Mouse (Mus musculus) hindbrain, embryonic 12.5 days (tissue): ENCODE results near the gene Izumo4. TPM values are rescaled to one million over a fixed set of nuclear protein-coding genes. Genes with fewer than 3 reads are reported as not detected.
A peak's percentile ranks its signal among the peaks of the same experiment; 100 is the strongest.

Source experiments
- ATAC-seq: fragments of 200-750 bp; cut with Nextera tagmentation; 2 replicates; pipeline ENCODE4 v1.8.0; 2017; ENCODE audit warnings: moderate TSS enrichment; ENCODE audit not compliant: low FRiP score
- H3K27ac ChIP-seq: fragments of 300-500 bp; sonication (generic); 2 replicates; pipeline ENCODE4 v1.5.1; 2016; ENCODE audit warnings: mild to moderate bottlenecking
- H3K27me3 ChIP-seq: fragments of 300-500 bp; sonication (generic); 2 replicates; pipeline ENCODE4 v1.6.1; 2016; ENCODE audit warnings: mild to moderate bottlenecking
- H3K36me3 ChIP-seq: fragments of 300-500 bp; sonication (generic); 2 replicates; pipeline ENCODE4 v1.6.1; 2016; ENCODE audit warnings: mild to moderate bottlenecking
- H3K4me1 ChIP-seq: fragments of 300-500 bp; sonication (generic); 2 replicates; pipeline ENCODE4 v1.6.1; 2016
- H3K4me2 ChIP-seq: fragments of 300-500 bp; sonication (generic); replicated peaks from 2 replicates; pipeline ENCODE4 v1.6.1; 2016; ENCODE audit warnings: mild to moderate bottlenecking
- H3K4me3 ChIP-seq: fragments of 300-500 bp; sonication (generic); 2 replicates; pipeline ENCODE4 v1.5.1; 2016; ENCODE audit warnings: mild to moderate bottlenecking
- H3K9ac ChIP-seq: fragments of 300-500 bp; sonication (generic); 2 replicates; pipeline ENCODE4 v1.6.1; 2016; ENCODE audit warnings: mild to moderate bottlenecking, moderate library complexity
- H3K9me3 ChIP-seq: fragments of 300-500 bp; sonication (generic); replicated peaks from 2 replicates; pipeline ENCODE4 v1.6.1; 2016; ENCODE audit warnings: mild to moderate bottlenecking
- WGBS: fragments of 180-500 bp; shearing (Covaris S2); methylation state at CpG from one replicate; pipeline ENCODE4 v1.1.7; 2016; 5-methylcytosine and 5-hydroxymethylcytosine counted together
- polyA plus RNA-seq: library from polyadenylated mRNA; unstranded; fragments of >200 nt; fragmentation: Nextera tagmentation; extraction: Ambion mirVana; gene quantifications from 2 replicates; pipeline ENCODE4 v1.2.1, GENCODE M21; 2016

Gene Izumo4
- polyA plus RNA-seq, 1 experiment from 2014 or later, result 27.1 TPM

GRCm38 (mm10) chr10:80679556-80680259, 22.3 kb upstream of the Izumo4 start:
- H3K4me1 ChIP-seq, result peaks cover 40% of the 10 kb centered on the region
- no peak for ATAC-seq
- 0 out of 2 replicates have a peak overlapping the region, but pooled peaks have one; percentile 18 for H3K9ac ChIP-seq
- no peaks in the 10 kb centered on the region for H3K27me3 ChIP-seq
- H3K4me3 ChIP-seq, result no peak overlapping the region
- H3K9me3 ChIP-seq, result no peaks in the 10 kb centered on the region
- 62% methylated on average over 9 of the region's 9 CpGs for WGBS
- peak overlapping the region; percentile 18; the same call in 1 of the 2 replicates for H3K27ac ChIP-seq
- H3K4me2 ChIP-seq, result no peak overlapping the region
- peaks cover 17% of the 10 kb centered on the region; the same call in 1 of the 2 replicates for H3K36me3 ChIP-seq

GRCm38 (mm10) chr10:80680260-80680696, 21.7 kb upstream of the Izumo4 start:
- ATAC-seq, result no peak
- H3K27ac ChIP-seq, result no peak overlapping the region
- 87% methylated on average over 2 of the region's 2 CpGs for WGBS

GRCm38 (mm10) chr10:80682003-80682402, 20.0 kb upstream of the Izumo4 start:
- peaks cover 29% of the 10 kb centered on the region for H3K4me1 ChIP-seq
- H3K27ac ChIP-seq, result no peak overlapping the region
- H3K9ac ChIP-seq, result no peak overlapping the region
- no peak overlapping the region for H3K4me3 ChIP-seq
- H3K9me3 ChIP-seq, result no peaks in the 10 kb centered on the region
- peaks cover 39% of the 10 kb centered on the region for H3K36me3 ChIP-seq
- 93% methylated on average over 6 of the region's 6 CpGs for WGBS
- H3K4me2 ChIP-seq, result no peak overlapping the region
- no peak for ATAC-seq
- H3K27me3 ChIP-seq, result no peaks in the 10 kb centered on the region

More at GRCm38 (mm10) chr10:80680260-80680696, 21.7 kb upstream of the Izumo4 start:
- H3K9ac ChIP-seq, result no peak overlapping the region
- no peak overlapping the region for H3K4me2 ChIP-seq
- H3K36me3 ChIP-seq, result peaks cover 22% of the 10 kb centered on the region
- peaks cover 34% of the 10 kb centered on the region for H3K4me1 ChIP-seq
- H3K27me3 ChIP-seq, result no peaks in the 10 kb centered on the region
- no peaks in the 10 kb centered on the region for H3K9me3 ChIP-seq
- H3K4me3 ChIP-seq, result no peak overlapping the region

GRCm38 (mm10) chr10:80683647-80684046, 18.3 kb upstream of the Izumo4 start:
- no peaks in the 10 kb centered on the region for H3K9me3 ChIP-seq
- H3K36me3 ChIP-seq, result peaks cover 41% of the 10 kb centered on the region
- H3K4me3 ChIP-seq, result no peak overlapping the region
- no peaks in the 10 kb centered on the region for H3K27me3 ChIP-seq
- H3K4me2 ChIP-seq, result no peak overlapping the region
- 100% methylated on average over 1 of the region's 1 CpGs for WGBS
- no peak for ATAC-seq
- peaks cover 13% of the 10 kb centered on the region for H3K4me1 ChIP-seq
- no peak overlapping the region for H3K27ac ChIP-seq
- H3K9ac ChIP-seq, result no peak overlapping the region

- Histone ChIP-seq H3K27ac (no peak overlapping the region), H3K4me1 (peaks cover 7% of the 10 kb centered on the region), H3K36me3 (peaks cover 46% of the 10 kb centered on the region), H3K4me2 (no peak overlapping the region), H3K9ac (no peak overlapping the region), H3K4me3 (no peak overlapping the region), H3K27me3 (no peaks in the 10 kb centered on the region), H3K9me3 (no peaks in the 10 kb centered on the region)
- no peak for ATAC-seq
- WGBS, result 59% methylated on average over 6 of the region's 6 CpGs
Measured at GRCm38 (mm10) chr10:80684214-80684613, 17.8 kb upstream of the Izumo4 start.

GRCm38 (mm10) chr10:80684984-80685383, 17.0 kb upstream of the Izumo4 start:
- Histone ChIP-seq H3K36me3 (peaks cover 53% of the 10 kb centered on the region), H3K4me3 (no peak overlapping the region), H3K9ac (no peak overlapping the region; the same call in 1 of the 2 replicates), H3K27me3 (no peaks in the 10 kb centered on the region), H3K9me3 (no peaks in the 10 kb centered on the region), H3K4me2 (no peak overlapping the region), H3K4me1 (no peaks in the 10 kb centered on the region), H3K27ac (no peak overlapping the region)
- no peak for ATAC-seq
- WGBS, result 90% methylated on average over 4 of the region's 4 CpGs

- H3K36me3 ChIP-seq, result peaks cover 65% of the 10 kb centered on the region
- no peaks in the 10 kb centered on the region for H3K27me3 ChIP-seq
- no peak overlapping the region for H3K27ac ChIP-seq
- no peak overlapping the region for H3K4me3 ChIP-seq
- no peak for ATAC-seq
- H3K4me2 ChIP-seq, result no peak overlapping the region
- no peaks in the 10 kb centered on the region for H3K4me1 ChIP-seq
- no peak overlapping the region for H3K9ac ChIP-seq
- 91% methylated on average over 3 of the region's 3 CpGs for WGBS
- no peaks in the 10 kb centered on the region for H3K9me3 ChIP-seq
Measured at GRCm38 (mm10) chr10:80686617-80687016, 15.4 kb upstream of the Izumo4 start.

GRCm38 (mm10) chr10:80687850-80688249, 14.1 kb upstream of the Izumo4 start:
- Histone ChIP-seq H3K36me3 (peaks cover 65% of the 10 kb centered on the region), H3K4me2 (no peak overlapping the region), H3K9me3 (no peaks in the 10 kb centered on the region), H3K27me3 (no peaks in the 10 kb centered on the region), H3K4me1 (no peaks in the 10 kb centered on the region), H3K9ac (no peak overlapping the region), H3K27ac (no peak overlapping the region), H3K4me3 (no peak overlapping the region)
- ATAC-seq, result no peak
- 41% methylated on average over 5 of the region's 5 CpGs for WGBS

GRCm38 (mm10) chr10:80692249-80693165, 9.5 kb upstream of the Izumo4 start:
- ATAC-seq, result no peak
- H3K36me3 ChIP-seq, result peaks cover 34% of the 10 kb centered on the region
- no peaks in the 10 kb centered on the region for H3K27me3 ChIP-seq
- H3K27ac ChIP-seq, result no peak overlapping the region
- H3K4me1 ChIP-seq, result no peaks in the 10 kb centered on the region
- 85% methylated on average over 14 of the region's 14 CpGs for WGBS
- H3K9ac ChIP-seq, result no peak overlapping the region
- H3K9me3 ChIP-seq, result no peaks in the 10 kb centered on the region
- no peak overlapping the region for H3K4me2 ChIP-seq
- H3K4me3 ChIP-seq, result no peak overlapping the region

GRCm38 (mm10) chr10:80693401-80694045, 8.5 kb upstream of the Izumo4 start:
- H3K4me1 ChIP-seq, result no peaks in the 10 kb centered on the region
- peaks cover 33% of the 10 kb centered on the region for H3K36me3 ChIP-seq
- 92% methylated on average over 12 of the region's 12 CpGs for WGBS
- no peak for ATAC-seq
- H3K4me3 ChIP-seq, result no peak overlapping the region
- H3K4me2 ChIP-seq, result no peak overlapping the region
- H3K9ac ChIP-seq, result no peak overlapping the region
- H3K9me3 ChIP-seq, result no peaks in the 10 kb centered on the region
- H3K27ac ChIP-seq, result no peak overlapping the region
- H3K27me3 ChIP-seq, result no peaks in the 10 kb centered on the region

- no peaks in the 10 kb centered on the region for H3K27me3 ChIP-seq
- H3K36me3 ChIP-seq, result peaks cover 25% of the 10 kb centered on the region
- H3K4me2 ChIP-seq, result no peak overlapping the region
- no peak overlapping the region for H3K4me3 ChIP-seq
- H3K4me1 ChIP-seq, result no peaks in the 10 kb centered on the region
- H3K27ac ChIP-seq, result no peak overlapping the region
- WGBS, result 87% methylated on average over 13 of the region's 13 CpGs
- no peak overlapping the region for H3K9ac ChIP-seq
- ATAC-seq, result no peak
- H3K9me3 ChIP-seq, result no peaks in the 10 kb centered on the region
Measured at GRCm38 (mm10) chr10:80694159-80694938, 7.6 kb upstream of the Izumo4 start.
